Mouse (Mus musculus): Measurements from ENCODE around the gene Ahdc1. TPM values are rescaled to one million over a fixed set of nuclear protein-coding genes. Genes with fewer than 3 reads are reported as not detected.

Gene Ahdc1
- total RNA-seq, 2 experiments from 2014 or later = 3.8 to 5.3 TPM

DNA sequence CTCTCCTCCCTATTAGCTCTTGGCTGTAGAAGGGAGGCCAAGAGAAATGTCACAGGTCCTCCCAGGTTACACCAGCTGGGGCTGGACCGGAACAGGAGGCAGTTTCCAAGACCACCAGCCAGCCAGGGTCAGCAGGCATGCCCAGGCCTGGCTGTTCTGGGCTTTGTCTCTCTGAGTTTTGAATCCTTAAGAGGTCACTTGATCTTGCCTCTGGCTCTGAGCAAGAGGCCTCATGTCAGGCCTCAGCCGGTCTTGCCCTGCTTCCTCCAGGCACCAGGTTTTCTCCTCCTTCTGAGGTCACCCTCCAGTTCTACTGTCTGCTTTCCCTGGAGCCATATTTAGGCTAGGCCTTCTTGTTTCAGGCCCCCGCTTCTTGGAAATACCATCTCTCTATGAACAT lies 59.3 kb downstream of the Ahdc1 start:
- no peak for ATAC-seq (replicated peaks; ENCODE audit: poor library complexity)

DNA sequence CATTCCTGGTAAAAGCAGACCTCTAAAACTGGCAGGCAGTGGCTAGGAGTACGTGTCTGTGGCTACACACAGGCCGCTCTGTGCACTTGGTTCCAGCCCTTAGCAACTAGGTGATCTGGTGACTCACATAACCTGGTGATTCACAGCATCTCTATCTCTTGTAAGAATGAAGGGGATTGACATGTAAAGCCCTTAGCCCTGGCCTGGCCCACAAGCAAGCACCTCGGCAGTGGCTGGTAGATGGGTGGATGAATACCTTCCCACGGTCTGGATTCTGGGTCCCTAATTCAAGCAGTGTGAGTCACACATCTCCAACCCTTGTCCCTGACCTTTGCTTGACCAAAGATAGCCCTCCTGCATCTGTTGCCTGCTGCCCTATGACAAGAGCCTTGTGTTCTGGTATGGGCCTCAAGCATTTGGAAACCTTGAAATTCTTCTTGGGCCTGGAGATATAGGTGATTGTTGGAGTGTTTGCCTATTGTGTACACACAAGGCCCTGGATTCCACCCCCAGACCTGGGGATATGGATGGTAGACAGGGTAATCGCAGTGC lies 59.8 kb downstream of the Ahdc1 start:
- no peak for ATAC-seq (replicated peaks; ENCODE audit: poor library complexity)

DNA sequence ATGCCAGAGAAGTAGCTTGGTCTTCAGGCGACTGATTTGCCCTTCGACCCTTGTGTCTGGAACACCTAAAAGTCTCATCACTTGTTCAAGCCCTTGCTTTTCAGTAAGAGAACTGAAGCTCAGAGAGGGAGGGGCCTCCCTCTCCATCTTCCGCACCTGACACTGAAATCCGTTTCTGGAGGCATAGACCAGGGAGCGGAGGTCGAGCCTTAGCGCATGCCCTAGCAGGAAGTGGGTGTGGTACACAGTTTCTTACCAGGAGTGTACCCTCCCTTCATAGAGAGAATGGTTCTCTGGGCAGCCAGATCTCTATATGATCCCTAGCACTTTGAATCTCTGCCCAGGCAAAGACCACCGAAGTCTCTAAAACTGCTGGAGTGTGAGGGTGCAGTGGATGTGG lies 62.1 kb downstream of the Ahdc1 start:
- no peak for ATAC-seq (replicated peaks; ENCODE audit: poor library complexity)

DNA sequence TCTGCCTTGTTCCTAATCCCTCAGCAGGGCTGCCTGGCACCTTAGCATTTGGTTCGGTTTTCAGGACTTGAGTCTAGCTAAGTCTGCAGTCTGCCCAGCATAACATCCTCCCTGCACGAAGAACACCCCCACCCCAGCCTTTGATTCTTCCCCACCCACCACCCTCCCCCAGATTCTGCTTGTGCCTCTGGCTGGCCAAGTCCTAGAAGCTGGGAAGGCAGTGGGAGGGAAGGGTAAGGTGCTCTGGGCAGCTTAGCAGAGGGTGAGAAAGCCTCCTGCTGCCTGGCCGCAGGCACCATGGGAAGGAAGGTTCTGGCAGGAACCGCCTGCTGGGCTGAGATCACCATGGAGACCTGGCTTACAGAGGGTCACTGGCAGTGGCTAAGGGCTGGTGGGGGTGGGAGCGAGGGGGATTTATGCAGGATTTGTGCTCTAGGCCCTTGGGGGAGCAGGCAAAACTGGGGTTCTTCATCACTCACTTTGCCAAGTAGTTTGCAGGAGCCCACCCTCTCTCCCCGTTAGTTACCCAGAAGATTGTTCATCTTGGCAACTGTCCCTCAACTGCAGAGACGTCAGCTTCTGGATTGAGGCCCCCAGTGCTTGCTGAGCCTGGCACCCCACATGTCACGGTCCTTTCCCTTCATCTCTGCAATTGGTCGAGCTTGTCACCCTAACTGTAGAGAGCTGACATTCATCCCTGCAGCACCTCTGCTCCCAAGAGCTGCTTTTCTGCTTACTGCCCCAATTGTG lies 63.2 kb downstream of the Ahdc1 start:
- ATAC-seq (replicated peaks; ENCODE audit: poor library complexity) = no peak

DNA sequence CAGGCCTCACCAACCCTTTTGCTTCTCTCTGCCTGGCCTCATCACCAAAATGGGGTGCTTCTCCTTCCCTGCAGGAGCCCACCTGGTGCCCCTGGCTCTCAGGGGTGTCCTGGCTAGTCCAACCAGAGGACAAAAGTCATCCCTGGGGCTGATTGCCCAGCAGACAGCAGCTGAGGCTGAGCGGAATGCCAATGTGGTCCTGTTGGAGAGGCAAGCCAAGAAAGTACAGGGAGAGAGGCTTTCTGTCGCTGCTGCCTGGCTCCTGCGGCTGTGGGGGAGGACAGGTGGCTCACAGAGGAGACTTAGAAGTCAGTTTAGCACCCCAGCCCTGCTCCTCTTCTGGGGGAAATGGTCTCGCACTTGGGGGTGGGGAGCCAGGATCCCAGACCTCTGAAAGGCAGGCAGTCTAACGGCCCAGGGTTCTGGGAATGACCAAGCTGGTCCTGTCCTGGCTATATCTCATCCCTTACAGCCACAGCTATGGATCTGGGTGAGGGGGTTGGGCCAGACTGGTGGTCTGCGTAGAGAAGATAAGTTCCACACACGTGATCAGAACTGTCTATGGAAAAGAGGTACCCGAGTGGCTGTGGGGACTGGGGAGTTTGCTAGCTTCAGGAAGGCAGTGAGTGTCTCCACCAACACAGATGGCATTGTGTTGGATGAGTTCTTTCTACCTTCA lies 64.0 kb downstream of the Ahdc1 start:
- ATAC-seq (replicated peaks; ENCODE audit: poor library complexity) = 0 out of 2 replicates have a peak, but pooled peaks have one; percentile 35

DNA sequence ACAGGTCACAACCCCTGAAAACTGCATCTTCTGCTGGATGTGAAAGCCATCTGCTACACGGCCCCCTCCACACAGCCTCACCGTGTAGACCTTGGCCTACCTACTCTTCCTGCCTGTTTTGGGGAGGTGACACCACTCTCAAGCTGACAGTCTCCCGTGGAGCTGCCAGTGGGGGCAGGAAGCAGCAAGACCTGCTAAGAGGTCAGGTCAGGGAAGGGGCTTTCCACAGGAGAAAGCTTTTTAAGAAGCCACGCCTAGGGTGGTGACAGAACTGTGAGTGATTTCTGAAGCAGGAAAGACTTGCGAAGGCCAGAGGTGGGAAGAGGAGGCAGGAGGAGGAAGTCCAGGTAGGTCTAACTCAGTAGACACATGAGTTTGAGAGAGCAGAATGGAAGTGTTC lies 67.9 kb downstream of the Ahdc1 start:
- ATAC-seq (replicated peaks; ENCODE audit: poor library complexity) = no peak

DNA sequence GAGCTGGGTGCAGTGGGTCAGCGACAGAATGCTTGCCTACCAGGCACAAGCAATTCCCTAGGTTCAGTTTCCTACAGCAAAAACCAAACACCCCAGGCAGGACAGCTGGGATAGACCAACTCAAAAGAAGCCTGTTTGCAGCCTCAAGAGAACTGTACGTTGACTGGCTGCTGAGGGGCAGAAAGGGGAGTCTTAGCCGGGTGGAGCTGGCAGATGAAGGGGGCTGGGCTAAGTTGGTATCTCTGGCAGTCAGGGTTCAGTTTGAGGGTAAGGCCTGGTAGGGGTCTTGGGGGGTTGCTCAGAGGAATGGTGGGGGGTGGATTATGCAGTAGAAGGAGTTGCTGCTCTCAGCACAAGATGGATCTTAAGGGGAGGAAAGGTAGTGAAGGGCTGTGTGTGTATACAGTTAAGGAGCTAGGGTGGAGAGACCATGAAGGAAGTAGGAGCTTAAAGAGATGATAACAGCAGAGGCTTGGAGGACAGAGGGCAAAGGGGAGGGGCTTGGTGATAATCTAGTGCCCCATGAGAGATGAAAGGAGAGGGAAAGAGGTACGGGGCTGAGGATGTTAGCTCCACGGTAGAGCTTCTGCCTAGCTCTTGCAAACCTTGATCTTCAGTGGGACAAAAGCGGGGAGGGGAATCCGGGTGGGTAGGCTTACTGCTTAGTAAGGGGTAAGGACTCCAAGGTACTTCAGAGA lies 68.5 kb downstream of the Ahdc1 start:
- ATAC-seq (replicated peaks; ENCODE audit: poor library complexity) = peak; percentile 77

DNA sequence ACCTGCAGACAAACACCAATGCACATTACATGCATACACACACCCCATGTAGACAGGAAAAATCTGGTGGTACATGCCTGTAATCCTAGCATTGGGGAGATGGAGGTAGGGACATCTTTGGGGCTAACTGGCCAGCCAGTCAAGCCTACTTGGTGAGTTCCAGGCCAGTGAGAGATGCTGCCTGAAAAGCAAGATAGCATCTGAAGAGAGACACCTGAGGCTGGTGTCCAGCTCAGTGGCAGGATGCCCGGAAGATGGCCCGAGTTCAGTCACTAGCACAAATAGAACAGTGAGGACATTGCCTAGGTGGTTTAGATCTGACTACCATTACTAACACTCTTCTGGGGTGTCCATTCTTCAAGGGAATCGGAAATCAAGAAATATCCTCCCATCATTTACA lies 69.8 kb downstream of the Ahdc1 start:
- ATAC-seq (replicated peaks; ENCODE audit: poor library complexity) = no peak

DNA sequence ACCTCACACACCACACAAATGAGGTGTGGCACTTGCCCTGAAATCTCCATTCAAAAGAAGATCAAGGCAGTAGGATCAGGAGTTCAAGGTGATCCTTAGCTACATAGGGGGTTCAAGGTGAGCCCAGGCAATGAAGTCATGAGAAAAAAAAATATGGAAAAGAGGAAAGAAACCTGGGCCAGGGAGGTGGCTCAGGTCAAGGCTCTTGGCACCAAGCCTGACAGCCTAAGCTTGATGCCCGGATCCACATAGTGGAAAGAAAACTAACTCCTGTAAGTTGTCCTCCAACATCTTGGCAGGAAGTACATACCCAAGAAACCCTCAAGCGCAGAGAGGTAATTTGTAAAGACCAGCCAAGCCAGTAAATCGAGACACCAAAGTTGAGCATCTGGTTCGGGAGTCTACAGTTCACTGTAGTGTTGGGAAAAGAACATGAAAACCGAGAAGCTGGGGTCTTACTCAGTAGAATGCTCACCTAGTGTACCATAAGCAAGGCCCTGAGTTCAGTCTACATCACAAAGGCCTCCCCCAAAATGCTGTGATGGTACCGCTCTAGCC lies 71.2 kb downstream of the Ahdc1 start:
- ATAC-seq (replicated peaks; ENCODE audit: poor library complexity) = no peak

DNA sequence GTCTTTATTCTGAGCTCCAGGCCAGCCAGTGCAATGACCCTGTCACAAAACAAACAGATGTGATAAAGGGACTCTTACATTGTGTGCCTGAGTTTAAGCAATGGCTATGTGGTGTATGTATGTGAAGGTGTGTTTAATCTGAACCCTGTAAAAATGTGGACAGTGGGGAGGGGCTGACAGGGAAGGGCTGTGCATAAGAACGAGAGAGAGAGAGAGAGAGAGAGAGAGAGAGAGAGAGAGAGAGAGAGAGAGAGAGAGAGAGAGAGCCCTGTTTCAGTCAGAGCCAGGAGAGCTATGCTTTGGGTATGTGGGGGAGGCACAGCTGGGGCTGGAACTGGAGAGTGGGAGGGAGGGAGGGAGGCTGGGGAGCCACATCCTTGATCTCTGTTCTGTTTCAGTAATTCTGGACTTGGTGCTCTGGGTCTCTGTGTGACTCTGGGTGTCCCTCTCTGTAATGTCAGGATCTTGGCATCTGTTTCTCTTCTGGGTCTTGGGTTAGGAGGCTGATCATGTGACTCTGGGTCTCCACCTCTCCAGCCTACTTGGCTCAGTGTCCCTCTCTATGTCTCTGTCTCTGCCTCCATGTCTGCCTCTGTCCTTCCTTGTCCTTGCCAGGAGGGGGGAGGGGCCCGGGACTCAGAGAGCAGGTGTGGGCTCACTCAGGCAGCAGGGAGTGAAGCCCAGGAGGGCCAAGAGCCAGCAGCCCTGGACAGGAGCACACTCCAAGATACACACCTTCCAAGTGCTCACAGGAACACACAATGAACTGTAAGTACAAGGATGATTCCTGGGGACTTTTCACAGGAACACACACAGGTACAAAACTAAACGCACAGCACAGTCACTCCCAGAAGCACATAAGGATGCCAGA lies 73.2 kb downstream of the Ahdc1 start:
- no peak for ATAC-seq (replicated peaks; ENCODE audit: poor library complexity)

DNA sequence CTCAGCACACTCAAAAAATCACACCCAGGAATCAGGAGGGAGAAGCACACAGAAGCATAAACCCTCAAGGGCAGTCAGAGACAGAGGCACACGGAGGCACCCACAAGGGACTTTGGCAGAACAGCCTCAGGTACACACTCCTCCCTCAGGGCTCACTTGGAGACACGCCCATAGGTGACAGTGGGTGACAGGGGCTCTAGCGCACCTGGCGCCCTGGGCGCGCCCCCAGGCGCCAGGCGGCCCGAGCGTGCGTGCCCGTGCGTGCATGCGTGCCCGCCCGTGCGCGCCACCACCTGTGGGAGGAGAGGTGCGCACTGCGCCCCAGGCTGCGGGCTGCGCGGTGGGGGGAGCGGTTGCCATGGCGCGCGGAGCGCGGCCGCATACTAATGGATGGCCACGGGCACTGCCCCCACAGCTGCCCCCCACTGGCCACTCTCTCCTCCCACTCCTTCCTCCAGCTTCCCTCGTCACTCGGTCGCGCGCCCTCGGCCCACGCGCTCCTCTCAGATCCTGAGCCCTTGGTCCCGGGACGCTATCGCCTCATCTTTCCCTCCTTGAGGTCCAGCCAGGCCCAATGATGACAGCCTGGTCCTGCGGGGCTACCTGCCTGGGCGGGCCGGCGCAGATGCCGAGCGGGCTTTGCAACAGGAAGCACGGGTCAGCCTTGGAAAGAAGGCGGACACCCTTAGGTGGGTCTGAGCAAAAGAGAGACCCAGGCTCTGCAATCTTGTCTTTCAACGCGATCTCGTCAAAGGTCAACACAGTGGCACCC lies 74.1 kb downstream of the Ahdc1 start:
- ATAC-seq (replicated peaks; ENCODE audit: poor library complexity) = no peak

DNA sequence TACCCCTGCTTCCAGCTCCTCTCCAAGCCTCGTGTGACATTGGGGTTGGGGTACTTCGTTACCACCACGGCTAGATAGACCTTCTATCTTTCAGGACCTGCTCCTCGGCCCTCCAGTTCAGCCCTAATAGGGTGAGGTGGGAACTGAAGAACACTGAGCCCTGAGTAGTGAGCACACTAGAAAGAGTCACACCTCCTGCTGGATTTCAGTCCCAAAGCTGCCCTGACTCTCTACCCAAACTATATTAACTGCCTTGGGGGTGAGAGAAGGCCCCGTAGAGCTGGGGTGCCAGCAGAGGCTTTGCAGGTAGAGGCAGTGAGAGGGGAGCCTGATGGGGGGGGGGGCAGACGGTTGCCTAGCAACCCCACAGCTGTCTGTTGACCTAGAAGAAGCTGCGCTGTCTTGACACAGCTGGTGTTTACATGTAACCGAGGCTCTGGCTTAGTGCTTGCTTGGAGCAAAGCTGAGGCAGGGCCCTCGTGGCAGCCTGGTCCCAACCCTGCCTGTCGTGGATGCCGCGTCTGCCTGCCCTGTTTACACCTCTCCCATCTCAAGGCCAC lies 74.8 kb downstream of the Ahdc1 start:
- no peak for ATAC-seq (replicated peaks; ENCODE audit: poor library complexity)

DNA sequence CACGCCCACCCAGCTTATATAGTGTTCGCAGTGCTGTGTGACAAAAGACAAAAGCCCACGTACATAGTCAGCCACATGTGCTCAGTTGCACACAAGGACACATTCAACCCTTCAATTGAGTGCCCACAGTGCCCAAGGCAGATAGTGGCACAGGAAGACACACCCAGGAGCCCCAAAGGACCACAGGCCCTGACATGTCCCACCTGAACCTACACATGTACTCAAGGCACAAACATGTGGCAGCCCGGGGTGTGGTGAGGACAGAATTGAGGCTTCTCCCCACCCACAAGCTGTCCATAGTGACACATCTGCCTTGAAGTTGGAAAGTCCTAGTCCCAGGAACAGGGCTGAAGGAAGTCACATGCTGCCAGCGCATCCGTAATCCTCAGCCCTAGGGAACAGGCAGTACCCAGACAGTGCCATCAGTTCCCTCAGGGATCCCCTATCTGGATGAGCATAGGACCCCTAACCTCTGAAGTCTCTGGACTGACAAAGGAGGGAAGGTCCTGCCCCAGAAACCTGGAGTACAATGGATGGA lies 76.2 kb downstream of the Ahdc1 start:
- no peak for ATAC-seq (replicated peaks; ENCODE audit: poor library complexity)

DNA sequence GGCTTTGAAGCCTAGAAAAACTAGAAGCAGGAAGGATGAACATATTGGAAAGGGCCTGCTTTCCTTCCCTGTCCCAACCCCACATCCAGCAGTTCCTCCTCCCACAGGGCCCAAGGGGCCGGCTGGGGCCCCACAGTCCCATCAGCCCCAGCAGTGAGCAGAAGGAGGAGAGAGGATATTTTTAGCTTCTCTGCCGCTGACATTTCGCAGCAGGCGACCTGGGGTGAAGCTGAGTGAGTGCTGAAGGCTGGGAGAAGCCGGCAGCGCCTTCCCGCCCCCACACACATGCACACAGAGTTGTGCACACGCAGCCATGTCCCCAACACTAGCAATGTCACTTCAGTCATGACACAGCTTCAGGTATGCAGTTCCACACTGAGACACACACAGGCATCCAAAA lies 76.8 kb downstream of the Ahdc1 start:
- no peak for ATAC-seq (replicated peaks; ENCODE audit: poor library complexity)

DNA sequence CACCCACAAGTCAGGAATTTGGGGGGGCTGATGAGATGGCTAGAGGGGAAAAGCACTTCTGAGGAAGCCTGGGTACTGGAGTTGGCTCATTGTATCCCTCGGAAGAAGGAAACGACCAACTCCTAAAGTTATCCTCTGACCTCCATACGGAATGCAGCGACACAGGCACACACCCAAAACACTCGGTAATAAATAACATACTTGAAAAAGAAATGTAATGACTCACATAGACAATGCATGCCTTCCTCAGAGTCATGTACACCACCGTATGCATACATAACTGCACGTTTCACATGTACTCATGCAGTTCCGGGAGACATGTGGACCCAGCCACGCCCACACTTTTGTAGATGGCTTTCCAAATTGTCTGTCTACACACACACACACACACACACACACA lies 78.3 kb downstream of the Ahdc1 start:
- no peak for ATAC-seq (replicated peaks; ENCODE audit: poor library complexity)

DNA sequence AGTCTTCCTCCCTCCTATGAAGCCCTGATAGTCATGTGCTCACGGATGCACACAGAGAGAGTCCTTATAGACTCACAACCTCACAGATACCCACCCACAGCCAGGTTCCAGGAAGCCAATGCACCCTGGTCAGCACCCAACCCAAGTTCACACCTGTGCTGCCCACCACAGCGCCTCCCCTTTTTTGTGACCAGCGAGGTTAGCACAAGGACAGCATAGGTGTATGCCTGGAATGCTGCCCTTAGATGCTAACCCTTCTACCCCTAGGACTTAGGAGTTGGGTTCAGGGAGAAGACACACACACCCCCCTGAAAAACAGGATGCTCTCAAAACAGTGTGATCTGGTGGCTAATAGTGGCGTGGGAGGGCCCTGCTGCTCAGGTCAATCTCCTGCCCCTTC lies 78.7 kb downstream of the Ahdc1 start:
- ATAC-seq (replicated peaks; ENCODE audit: poor library complexity) = no peak

DNA sequence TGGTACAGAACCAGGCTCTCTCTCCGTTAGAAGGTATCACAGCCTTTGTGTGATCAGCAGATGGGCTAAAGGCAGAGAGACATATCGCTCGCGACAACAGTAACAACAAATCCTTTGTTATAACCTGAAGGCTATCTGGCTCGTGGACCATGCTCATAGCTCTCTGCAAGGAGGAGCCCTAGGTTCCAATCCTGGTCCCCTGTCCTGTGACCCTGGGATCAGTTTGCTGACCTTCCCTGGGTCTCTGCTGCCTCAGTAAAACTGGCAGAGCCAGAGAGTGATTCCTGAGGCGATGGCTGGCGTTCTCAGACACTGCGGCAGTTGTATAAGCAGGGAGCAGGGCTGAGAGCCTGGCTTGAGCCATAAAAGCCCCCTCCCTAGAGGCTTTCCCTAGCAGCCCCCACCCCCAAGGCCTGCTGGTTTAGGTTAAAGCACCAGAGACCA lies 79.2 kb downstream of the Ahdc1 start:
- ATAC-seq (replicated peaks; ENCODE audit: poor library complexity) = no peak

DNA sequence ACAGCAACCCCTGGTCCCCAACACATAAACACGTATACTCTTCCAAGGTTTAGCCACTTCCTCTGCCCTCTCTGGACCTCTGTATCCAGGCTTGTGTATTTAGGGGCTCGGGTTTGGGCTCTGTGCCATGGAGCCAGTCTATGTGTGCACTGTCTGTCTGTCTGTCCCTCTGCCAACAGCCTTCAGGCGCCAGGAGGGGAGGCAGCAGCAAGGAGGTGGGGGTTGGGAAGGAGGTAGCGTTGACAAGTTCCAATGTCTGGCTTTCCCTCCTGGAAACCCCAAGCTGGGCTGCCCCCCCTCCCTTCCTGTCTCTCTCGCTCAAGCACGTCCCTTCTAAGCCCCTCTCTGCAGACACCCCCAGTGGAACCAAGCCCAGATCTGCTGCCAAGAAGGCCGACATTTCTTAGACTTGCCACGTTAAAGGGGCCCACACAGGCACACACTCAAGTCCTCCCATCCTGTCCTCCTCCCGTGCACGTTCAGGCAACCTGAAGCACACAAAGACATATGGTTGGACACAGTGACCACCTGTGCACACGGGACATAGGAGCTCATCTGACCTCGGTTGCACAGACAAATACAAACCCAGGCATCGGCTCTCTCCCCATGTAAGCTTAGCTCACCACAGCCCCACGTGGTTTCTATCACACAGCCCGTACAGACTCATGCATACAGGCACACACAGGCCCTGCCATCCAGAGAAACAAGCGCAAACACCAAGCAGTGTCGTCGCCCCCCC lies 79.8 kb downstream of the Ahdc1 start:
- ATAC-seq (replicated peaks; ENCODE audit: poor library complexity) = no peak; the same call in 1 of the 2 replicates

Measured in megakaryocyte progenitor cell, adult 5-6 weeks (primary cell).